Mouse (Mus musculus) gastrocnemius, postnatal 25 days (tissue): ENCODE measurements at regions not wholly inside any gene's neighbourhood (a gene's known extent, or its start where the extent isn't known, plus 50 kb on each side); places are given as distances from the start of the nearest gene placed in this dataset.

ENCODE experiments used
- DNase-seq: peaks from one replicate; pipeline ENCODE4 v3.0.0; 2022

GRCm38 (mm10) chr7:136182101-136182500 is 465.9 kb upstream of the Mki67 start:
- DNase-seq, result no peak

DNA sequence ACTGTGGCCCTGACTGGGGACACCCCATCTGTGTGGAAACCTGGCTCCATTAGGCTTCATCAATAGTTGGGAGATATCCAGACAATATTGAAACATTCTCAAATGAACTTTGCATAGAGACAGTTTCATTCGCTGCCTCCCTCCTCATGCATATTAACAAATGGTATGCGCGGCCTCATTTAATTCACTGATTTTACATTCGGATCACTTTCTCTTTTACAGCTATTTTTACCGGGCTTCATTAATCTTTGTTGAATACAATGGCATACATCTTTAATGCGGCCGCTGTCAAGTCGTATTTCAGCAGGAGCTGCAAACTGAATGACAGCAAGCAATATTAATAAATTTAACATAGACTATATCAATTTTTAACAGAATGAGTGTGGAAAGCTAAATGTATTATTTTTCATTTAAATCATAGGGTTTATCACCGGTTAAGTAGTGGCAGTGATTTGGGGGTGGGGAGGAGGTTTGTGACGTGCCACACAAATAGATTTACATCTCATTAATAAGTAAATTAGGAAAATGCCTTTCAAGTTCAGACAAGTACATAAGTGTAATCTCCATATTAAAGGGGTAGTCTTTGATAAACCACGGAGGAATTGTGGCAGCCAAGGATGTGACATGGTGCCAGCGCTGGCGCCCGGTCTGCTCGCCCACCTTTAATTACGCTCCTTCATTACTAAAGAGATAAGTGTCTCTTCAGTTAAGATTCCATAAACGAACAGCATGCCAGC is 480.4 kb upstream of the Mki67 start:
- no peak for DNase-seq

DNA sequence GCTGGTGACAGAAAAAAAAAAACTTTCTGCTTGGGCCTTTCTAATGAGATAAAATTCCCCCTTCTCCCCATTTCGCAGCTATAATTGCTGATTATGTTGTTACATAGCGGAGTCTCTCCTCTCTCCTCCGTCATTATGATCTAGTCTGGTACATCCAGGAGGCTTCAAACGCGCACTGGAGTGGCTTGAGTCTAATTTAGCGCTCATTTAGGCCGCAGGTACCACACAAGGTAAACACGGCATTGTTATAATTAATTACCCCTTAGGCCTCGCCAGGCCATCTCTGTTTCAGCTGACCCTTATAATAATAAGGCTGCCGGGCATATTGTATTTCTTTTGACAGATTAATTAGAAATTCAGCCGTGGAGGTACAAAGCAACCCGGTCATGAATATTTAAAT is 492.7 kb upstream of the Mki67 start:
- DNase-seq, result no peak

- DNase-seq, result no peak
Measured at GRCm38 (mm10) chr7:136209299-136210171, 493.4 kb upstream of the Mki67 start.

GRCm38 (mm10) chr7:136212492-136212891 is 496.3 kb upstream of the Mki67 start:
- DNase-seq, result no peak

GRCm38 (mm10) chr7:136213057-136213961 is 497.1 kb upstream of the Mki67 start:
- no peak for DNase-seq

DNA sequence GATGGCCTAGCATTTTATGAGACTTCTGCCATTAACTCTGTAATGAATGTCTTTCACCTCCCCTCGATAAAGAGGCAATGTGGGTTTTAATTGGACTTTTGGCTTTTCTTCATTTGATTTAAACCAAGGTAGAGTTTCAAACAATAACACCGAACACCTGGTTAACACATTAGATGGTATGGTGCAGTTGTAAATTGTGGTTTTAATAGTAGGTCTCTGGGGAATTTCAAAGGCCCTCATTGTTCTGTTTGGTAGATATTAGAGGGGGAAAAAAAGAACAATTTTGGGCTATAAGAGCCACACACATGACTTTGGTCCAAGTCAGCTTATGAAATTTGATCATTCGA is 497.8 kb upstream of the Mki67 start:
- no peak for DNase-seq

DNA sequence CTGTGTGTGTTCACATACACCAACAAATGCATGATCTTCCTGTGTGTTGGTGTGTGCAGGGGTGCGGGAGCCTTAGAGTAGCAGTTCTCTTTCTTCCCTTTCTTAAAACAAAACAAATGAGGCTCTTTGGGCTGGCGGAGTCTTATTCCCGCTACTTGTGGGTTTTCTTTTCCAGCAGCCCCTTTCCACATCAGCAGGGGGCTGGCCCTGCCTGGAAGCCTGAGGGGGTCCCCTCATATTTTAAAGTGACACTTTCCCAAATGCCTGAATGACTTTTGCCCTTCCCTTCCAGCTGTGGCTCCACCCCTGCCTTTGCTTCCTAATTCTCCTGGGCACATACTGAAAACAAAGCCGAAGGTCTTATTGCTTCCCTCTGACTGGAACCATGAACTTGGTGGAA is 498.3 kb upstream of the Mki67 start:
- DNase-seq, result no peak

DNA sequence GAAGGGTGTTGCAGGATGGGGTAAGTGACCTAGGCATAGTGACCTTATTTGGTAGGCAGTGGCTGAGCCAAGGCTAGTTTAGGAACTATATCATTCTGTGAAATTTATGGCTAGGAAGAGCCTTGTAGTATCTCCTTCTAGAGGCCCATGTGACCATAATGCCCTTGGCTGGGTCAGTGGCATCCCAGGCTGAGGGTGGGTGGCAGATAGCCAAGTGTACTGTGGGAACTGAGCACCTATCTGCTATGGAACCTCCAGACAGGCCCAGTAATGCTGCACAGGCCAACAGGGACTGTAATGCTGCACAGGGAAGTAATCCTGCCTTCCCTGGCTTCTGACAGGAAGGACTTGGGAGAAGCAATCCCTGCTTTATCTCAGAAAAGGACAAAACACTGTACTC is 500.6 kb upstream of the Mki67 start:
- no peak for DNase-seq

DNA sequence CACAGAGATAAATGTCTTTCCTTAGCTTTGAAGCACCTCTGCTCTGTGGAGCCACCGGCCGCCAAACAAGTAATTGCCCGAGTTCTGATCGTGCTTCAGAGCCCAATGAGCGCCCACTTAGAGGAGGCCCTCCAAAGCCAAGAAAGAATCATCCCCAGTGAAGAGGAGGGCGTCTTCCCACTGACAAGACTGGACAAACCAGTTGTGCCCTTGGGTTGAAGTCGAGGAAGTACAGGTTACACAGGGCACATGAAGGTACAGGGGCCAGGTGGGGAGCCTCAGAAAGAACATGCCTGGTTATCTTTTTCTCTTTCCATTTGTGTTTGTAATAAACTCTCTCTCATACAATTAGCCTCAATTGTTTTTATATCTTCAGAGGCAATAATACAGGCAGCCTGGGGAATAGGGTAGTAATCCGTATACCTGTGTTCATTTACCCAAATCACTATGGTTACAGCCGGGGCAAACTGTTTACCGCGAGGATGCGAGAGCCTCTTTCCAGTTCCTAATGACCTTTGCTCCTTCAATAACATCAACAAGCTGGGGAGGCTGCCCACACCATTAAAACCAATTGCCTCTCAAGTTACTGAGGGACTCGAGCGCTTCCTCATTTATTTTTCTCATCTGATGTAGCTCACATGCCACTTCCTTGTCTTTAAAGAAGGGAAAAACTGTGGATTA is 503.5 kb upstream of the Mki67 start:
- no peak for DNase-seq

DNA sequence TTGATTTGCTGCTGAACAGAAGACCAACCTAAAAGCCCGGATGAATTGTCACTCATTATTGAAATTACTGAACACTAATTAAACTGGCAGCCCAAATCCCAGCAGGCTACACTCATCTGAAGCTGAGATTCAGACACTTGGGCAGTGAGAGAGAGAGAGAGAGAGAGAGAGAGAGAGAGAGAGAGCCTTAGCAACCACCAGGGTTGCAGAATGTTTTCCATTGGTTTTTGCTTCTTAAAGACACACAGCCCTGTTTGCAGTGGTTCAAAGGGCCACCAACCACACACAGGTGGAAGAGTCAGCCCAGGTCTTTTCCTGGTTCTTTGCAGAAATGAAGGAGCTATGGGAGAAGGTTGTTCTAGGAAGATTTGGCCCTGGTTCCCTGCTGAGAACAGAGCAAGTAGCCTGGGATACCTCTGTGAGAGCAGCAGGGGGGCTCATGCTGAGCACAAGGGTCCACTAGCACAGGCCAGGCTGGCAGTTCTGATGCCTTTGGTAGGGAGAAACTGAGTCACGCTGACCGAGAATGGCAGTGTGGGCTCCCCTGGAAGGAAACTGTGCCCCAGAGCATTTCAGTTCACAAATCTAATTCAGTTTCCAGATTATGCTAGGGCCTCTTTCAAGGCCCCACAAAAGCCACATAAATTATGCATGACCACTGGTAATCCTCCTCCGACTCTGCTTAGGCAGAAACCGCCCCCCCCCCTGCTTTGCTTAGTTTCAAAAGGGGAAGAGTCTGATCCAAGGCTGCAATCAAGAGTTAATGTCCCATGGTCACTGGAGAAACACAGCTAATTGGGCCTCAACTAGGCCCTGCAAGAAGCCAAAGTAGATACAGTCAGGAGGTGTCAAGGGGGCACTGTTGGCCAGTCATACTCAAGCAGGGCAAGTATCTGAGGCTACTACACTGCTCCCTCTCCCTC is 504.3 kb upstream of the Mki67 start:
- no peak for DNase-seq

DNA sequence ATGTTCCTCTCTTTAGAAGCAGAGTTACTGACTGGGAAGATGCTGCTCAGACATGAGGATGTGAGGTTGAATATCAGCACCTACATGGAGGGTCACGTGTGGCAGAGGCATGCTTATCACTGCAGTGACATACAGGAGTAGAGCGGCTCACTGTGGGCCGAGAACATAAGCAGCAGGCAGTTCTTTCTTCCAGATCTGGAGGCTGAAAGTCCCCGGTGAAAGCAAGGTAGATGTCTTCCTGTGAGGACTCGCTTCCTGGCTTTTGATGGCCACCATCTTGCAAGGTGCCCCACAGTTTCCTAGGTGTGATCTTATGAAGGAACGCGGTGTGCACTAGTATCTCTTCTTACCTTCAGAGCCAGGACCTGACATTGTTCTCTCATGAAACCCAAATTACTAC is 505.5 kb upstream of the Mki67 start:
- DNase-seq, result no peak

DNA sequence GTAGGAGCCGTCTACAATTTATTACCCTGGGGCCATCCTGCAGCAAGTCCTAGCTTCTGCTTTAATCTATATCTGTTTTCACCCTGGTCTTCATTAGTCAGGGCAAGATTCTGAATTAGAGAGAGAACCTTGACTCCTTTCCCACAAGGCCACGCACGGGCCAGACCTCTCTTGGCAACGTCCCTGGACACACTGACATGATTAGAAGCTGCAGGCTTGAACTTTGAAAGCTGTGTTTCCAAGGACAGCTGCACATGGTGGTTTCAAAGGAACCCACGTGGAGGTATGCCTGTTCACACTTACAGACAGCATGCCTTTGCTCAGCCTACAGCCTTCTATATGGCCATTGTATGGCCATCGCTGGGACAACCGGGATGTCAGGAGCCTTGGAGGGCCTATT is 509.9 kb upstream of the Mki67 start:
- DNase-seq, result no peak

DNA sequence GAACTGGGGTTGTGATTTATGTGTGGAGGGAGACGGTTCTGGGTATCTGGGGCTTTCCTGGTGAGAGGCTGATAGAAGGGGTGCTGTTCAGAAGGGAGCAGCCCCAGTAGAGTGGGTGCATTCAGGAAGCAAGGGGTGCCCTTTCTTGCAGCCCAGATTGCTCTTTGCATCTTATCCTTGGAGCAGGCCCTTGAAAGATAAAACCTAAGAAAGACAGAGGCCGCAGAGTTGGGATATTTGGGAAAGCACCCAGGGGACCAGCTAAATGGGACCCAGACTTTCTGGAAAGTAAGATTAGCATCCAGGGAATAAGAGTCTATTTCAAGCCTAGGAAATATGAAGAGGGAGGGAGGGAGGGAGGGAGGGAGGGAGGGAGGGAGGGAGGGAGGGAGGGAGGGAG is 512.2 kb upstream of the Mki67 start:
- no peak for DNase-seq

DNA sequence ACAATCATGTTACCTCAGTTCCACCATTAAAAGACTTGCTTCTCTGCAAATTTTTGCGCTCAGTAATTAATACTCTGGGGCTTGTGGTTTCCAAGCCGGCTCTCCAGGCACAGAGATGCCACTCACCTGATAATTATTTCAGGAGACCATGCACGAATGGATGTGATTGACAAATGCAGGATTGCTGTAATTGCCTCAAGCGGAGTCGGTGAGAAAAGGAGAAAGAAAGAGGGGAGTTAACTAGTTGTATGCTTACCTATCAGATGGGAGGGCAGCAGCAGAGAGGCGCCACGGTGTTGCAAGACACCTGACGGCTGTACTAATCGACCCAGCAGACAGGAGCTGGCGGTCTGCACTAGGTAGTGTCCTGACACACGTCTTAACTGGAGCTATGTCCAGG is 513.4 kb upstream of the Mki67 start:
- DNase-seq, result no peak

DNA sequence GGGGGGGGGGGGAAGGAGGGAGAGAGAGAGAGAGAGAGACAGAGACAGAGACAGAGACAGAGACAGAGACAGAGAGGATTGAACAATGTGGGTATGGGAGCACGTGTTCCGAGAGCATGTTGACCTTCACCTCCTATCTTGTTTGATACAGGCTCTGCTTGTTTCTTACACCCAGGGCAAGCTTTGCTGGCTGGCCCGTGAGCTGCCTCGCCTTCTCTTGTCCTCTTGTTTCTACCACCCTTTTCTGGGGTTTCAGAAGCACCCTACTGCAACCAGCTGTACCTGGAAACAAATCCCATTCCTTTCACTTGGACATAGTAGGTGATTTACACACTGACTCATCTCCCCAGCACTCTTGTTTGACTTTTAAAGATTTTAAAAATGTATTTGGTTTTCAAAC is 516.0 kb upstream of the Mki67 start:
- DNase-seq, result no peak

DNA sequence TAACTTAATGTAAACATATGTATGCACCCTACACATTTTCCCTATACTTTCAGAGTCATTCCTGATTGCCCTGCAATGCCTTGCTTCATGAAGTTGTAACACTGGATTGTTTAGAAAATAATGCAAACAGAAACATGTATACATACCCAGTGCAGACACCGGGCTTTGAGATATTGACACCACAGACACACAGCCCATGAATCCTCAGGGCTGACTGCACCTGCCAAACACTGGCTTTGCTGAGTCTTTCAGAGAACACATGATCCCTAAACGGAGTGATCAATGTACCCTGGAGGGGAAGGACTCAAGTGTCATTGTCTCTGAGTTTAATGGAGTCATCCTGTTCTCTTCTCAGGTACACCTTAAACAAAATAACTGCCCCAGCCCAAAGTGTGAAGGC is 519.4 kb upstream of the Mki67 start:
- DNase-seq, result no peak

DNA sequence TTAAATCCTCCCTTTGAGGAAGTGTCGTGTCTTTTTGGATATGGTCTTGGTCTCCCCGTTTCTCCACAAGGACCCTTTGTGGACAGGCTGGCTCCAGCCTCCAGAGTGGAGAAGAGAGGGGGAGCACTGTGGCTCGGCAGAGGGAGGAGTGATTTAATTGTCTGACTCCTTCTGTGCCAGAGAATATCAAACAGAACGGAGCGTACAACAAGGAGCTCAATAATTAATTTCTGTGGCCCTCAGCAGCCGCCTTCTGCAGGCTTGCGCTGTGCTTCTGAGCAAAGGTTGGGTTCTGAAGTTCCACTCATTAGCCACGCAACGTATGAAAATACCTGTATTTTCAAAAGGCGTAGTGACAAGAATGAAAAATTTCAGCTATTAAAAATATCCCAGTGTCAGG is 520.2 kb upstream of the Mki67 start:
- no peak for DNase-seq

- no peak for DNase-seq
Measured at GRCm38 (mm10) chr7:136265691-136266090, 549.5 kb upstream of the Mki67 start.

DNA sequence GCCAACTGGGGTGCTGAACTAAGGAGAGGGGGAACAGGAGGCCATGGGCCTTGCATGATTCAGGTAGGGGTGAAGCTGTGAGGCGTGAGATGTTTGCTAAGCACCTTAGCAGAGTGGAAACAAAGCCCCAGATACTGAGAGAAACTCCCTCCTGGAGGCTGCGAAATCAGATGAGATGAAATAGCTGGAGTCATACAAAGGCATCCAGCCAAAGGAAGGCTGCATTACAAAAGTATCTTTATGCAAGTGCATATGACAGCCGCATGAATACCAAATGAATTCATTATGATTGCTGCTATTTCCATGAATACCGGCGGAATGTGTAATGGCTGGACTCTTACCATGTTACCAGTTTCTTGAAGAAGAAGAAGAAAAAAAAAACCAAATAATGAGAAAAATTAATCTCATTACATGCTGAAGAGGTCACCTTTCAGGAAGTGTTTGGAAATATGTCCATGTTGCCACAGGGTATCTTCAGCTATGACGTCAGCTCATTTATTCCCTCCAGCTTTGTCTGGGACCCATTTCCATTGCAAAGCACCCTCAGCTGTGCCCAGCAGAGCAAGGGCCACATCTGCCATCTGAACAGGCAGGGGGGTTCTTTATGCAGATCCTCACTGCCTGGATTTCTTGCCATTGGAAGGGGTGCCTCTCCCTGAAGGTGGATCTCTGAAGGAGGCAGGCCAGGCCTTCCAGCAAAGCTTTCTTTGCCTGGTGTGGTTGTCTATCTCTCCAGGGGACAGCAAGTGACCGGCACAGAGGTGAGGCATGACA is 551.7 kb upstream of the Mki67 start:
- DNase-seq, result no peak
